Mouse (Mus musculus) heart, embryonic 14.5 days (tissue): Measurements from ENCODE around the gene Gm6460. TPM values are rescaled to one million over a fixed set of nuclear protein-coding genes. Genes with fewer than 3 reads are reported as not detected.
"Not testable (repeated sequence)": the region's sequence is repeated elsewhere in the genome, so short reads cannot be mapped to it uniquely, and the experiment has no call there.

Experiments
- ATAC-seq: fragments of 200-750 bp; cut with Nextera tagmentation; 2 replicates; pipeline ENCODE4 v1.8.0; 2017; ENCODE audit warnings: low read depth, moderate TSS enrichment; ENCODE audit not compliant: insufficient number of reproducible peaks, insufficient read depth, low FRiP score
- H3K27ac ChIP-seq, 2 experiments: fragments of 200-500 bp in 1 of 2; fragments of 300-500 bp in 1 of 2; sonication (generic) in 1 of 2; replicated peaks in 1 of 2; 2 replicates each; pipeline ENCODE4 v1.5.1; 2012 to 2014; ENCODE audit warnings: low read depth in 2 of 2, low read length in 2 of 2, control low read depth in 1 of 2, mild to moderate bottlenecking in 1 of 2, mixed read lengths in 1 of 2; ENCODE audit not compliant: control insufficient read depth in 1 of 2, insufficient read depth in 1 of 2
- H3K27me3 ChIP-seq: fragments of 300-500 bp; sonication (generic); 2 replicates; pipeline ENCODE4 v1.6.1; 2014; ENCODE audit warnings: mild to moderate bottlenecking, low read length, control low read depth; ENCODE audit not compliant: control insufficient read depth, insufficient read depth
- H3K36me3 ChIP-seq: fragments of 300-500 bp; sonication (generic); 2 replicates; pipeline ENCODE4 v1.6.1; 2014; ENCODE audit warnings: mild to moderate bottlenecking, control low read depth, low read length, mixed read lengths; ENCODE audit not compliant: control insufficient read depth, insufficient read depth
- H3K4me1 ChIP-seq, 2 experiments: fragments of 200-500 bp in 1 of 2; fragments of 300-500 bp in 1 of 2; sonication (generic) in 1 of 2; 2 replicates each; pipeline ENCODE4 v1.6.1; 2012 to 2014; ENCODE audit warnings: low read length in 2 of 2, control low read depth in 1 of 2, mixed read lengths in 1 of 2; ENCODE audit not compliant: control insufficient read depth in 2 of 2, insufficient read depth in 2 of 2
- H3K4me2 ChIP-seq: fragments of 300-500 bp; sonication (generic); 2 replicates; pipeline ENCODE4 v1.6.1; 2014; ENCODE audit warnings: mild to moderate bottlenecking, low read length
- H3K4me3 ChIP-seq, 2 experiments: fragments of 200-500 bp in 1 of 2; fragments of 300-500 bp in 1 of 2; sonication (generic) in 1 of 2; 2 replicates each; pipeline ENCODE4 v1.5.1; 2012 to 2014; ENCODE audit warnings: low read length in 2 of 2, mild to moderate bottlenecking in 2 of 2, control low read depth in 1 of 2, low read depth in 1 of 2, moderate library complexity in 1 of 2; ENCODE audit not compliant: control insufficient read depth in 1 of 2, insufficient read depth in 1 of 2
- H3K9ac ChIP-seq: fragments of 300-500 bp; sonication (generic); 2 replicates; pipeline ENCODE4 v1.6.1; 2014; ENCODE audit warnings: mild to moderate bottlenecking, low read length
- H3K9me3 ChIP-seq: fragments of 300-500 bp; sonication (generic); 2 replicates; pipeline ENCODE4 v1.6.1; 2016; ENCODE audit warnings: low read length, control low read depth; ENCODE audit not compliant: control insufficient read depth
- WGBS: fragments of 180-500 bp; shearing (Covaris S2); extraction: QIAGEN DNeasy Blood & Tissue Kit; methylation state at CpG from one replicate; pipeline ENCODE4 v1.1.7; 2014; 5-methylcytosine and 5-hydroxymethylcytosine counted together
- polyA plus RNA-seq: library from polyadenylated mRNA; unstranded; fragments of >200 nt; fragmentation: Nextera tagmentation; extraction: Ambion mirVana; gene quantifications from 2 replicates; pipeline ENCODE4 v1.2.1, GENCODE M21; 2014

Gm6460 gene
- polyA plus RNA-seq: not detected in 2 replicates

DNA sequence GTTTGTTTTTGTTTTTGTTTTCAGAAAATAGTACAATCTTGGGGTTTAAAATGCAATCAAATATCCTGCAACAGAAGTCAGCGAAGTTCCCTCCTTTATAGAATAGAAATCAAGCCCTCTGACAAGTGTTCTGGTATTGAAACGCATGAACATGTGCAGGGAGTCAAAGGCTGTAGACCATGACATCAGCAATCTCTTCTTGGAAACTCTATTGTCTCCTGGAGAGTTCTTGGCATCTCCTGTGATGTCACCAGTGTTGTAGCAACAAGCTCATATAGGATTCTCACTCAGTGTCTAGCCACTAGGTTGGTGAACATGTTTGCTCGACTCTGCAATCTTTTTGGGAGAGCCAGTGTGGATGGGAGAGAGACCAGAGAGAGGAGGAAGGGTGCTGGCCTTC, at the start of gene Gm6460:
Gene Gm6460 (plus strand): TSS at position 301 of the 400 bp plus-strand sequence.
- no CpG with 5 or more reads among the region's 3 CpGs for whole genome bisulfite sequencing
- not testable (repeated sequence) for H3K4me3 ChIP-seq, H3K9ac ChIP-seq, H3K27me3 ChIP-seq, H3K27ac ChIP-seq, ATAC-seq, H3K36me3 ChIP-seq, H3K4me2 ChIP-seq, H3K4me1 ChIP-seq, H3K9me3 ChIP-seq

Other genes starting within 250 kb of the Gm6460 start
- not detected in 2 replicates for gene Gm8897, start 178.5 kb upstream of the Gm6460 start, polyA plus RNA-seq
- gene Gm8906, start 92.2 kb upstream of the Gm6460 start, polyA plus RNA-seq: not detected in 2 replicates
- gene Gm8922, start 87.0 kb downstream of the Gm6460 start, polyA plus RNA-seq: not detected in 2 replicates
- not detected in 2 replicates for gene Gm8926, start 175.6 kb downstream of the Gm6460 start, polyA plus RNA-seq